Mouse (Mus musculus): ENCODE measurements around the gene Gm21969. TPM values are rescaled to one million over a fixed set of nuclear protein-coding genes. Genes with fewer than 3 reads are reported as not detected.

Gm21969 gene
- polyA plus RNA-seq, 2 experiments = 0.03 TPM; not detected in 1

- no peak for TF ChIP-seq POLR2A (IDR thresholded peaks at IDR 0.05; ENCODE audit: borderline replicate concordance, extremely low read depth, insufficient read depth, insufficient read length)
- Histone ChIP-seq H3K36me3 (ENCODE audit: control insufficient read depth, insufficient read depth, low read length) (0 out of 2 replicates have a peak, but pooled peaks cover 1% of the 10 kb centered on the region), H3K9me3 (ENCODE audit: control insufficient read depth, low read length) (no peaks in the 10 kb centered on the region), H3K9ac (ENCODE audit: low read depth, low read length, severe bottlenecking) (0 out of 2 replicates have a peak overlapping the region, but pooled peaks have one; percentile 78), H3K27ac (replicated peaks; ENCODE audit: low read depth, low read length) (no peak overlapping the region), H3K4me2 (replicated peaks; ENCODE audit: low read depth, low read length, severe bottlenecking) (peak overlapping the region; percentile 96), H3K4me3 (replicated peaks; ENCODE audit: low read length) (peak overlapping the region; percentile 77; the same call in 1 of the 2 replicates), H3K4me1 (ENCODE audit: control insufficient read depth, insufficient read depth, low read length) (peaks cover 56% of the 10 kb centered on the region), H3K27me3 (ENCODE audit: control insufficient read depth, insufficient read depth, low read length) (no peaks in the 10 kb centered on the region)
- WGBS = 86% methylated on average over 7 of the region's 7 CpGs
- ATAC-seq (ENCODE audit: low FRiP score, low read depth) (no peak), DNase-seq (ENCODE audit: low spot score) (no peak)
These were observed 26.0 kb upstream of the Gm21969 start for GRCm38 (mm10) chr4:139577006-139577405.

- peaks cover 63% of the 10 kb centered on the region for H3K4me1 ChIP-seq (ENCODE audit: control insufficient read depth, insufficient read depth, low read length)
- no peak overlapping the region for H3K27ac ChIP-seq (replicated peaks; ENCODE audit: low read depth, low read length)
- DNase-seq (ENCODE audit: low spot score) = no peak
- no peak for ATAC-seq (ENCODE audit: low FRiP score, low read depth)
- 83% methylated on average over 8 of the region's 8 CpGs for WGBS
- H3K9me3 ChIP-seq (ENCODE audit: control insufficient read depth, low read length) = no peaks in the 10 kb centered on the region
- no peaks in the 10 kb centered on the region for H3K27me3 ChIP-seq (ENCODE audit: control insufficient read depth, insufficient read depth, low read length)
- H3K9ac ChIP-seq (ENCODE audit: low read depth, low read length, severe bottlenecking) = no peak overlapping the region
- no peak overlapping the region for H3K4me3 ChIP-seq (replicated peaks; ENCODE audit: low read length)
- H3K36me3 ChIP-seq (ENCODE audit: control insufficient read depth, insufficient read depth, low read length) = 0 out of 2 replicates have a peak, but pooled peaks cover 2% of the 10 kb centered on the region
- no peak for TF ChIP-seq POLR2A (IDR thresholded peaks at IDR 0.05; ENCODE audit: borderline replicate concordance, extremely low read depth, insufficient read depth, insufficient read length)
- no peak overlapping the region for H3K4me2 ChIP-seq (replicated peaks; ENCODE audit: low read depth, low read length, severe bottlenecking)
These were observed 24.6 kb upstream of the Gm21969 start for GRCm38 (mm10) chr4:139578389-139578788.

GRCm38 (mm10) chr4:139579003-139579402 lies 24.0 kb upstream of the Gm21969 start:
- 67% methylated on average over 10 of the region's 10 CpGs for WGBS
- H3K27me3 ChIP-seq (ENCODE audit: control insufficient read depth, insufficient read depth, low read length) = no peaks in the 10 kb centered on the region
- H3K4me3 ChIP-seq (replicated peaks; ENCODE audit: low read length) = no peak overlapping the region
- no peak for DNase-seq (ENCODE audit: low spot score)
- TF ChIP-seq POLR2A (IDR thresholded peaks at IDR 0.05; ENCODE audit: borderline replicate concordance, extremely low read depth, insufficient read depth, insufficient read length) = no peak
- ATAC-seq (ENCODE audit: low FRiP score, low read depth) = no peak
- no peak overlapping the region for H3K4me2 ChIP-seq (replicated peaks; ENCODE audit: low read depth, low read length, severe bottlenecking)
- peaks cover 60% of the 10 kb centered on the region for H3K4me1 ChIP-seq (ENCODE audit: control insufficient read depth, insufficient read depth, low read length)
- H3K36me3 ChIP-seq (ENCODE audit: control insufficient read depth, insufficient read depth, low read length) = 0 out of 2 replicates have a peak, but pooled peaks cover 2% of the 10 kb centered on the region
- no peak overlapping the region for H3K9ac ChIP-seq (ENCODE audit: low read depth, low read length, severe bottlenecking)
- H3K27ac ChIP-seq (replicated peaks; ENCODE audit: low read depth, low read length) = no peak overlapping the region
- H3K9me3 ChIP-seq (ENCODE audit: control insufficient read depth, low read length) = no peaks in the 10 kb centered on the region

- Histone ChIP-seq H3K4me2 (replicated peaks; ENCODE audit: low read depth, low read length, severe bottlenecking) (no peak overlapping the region), H3K27ac (replicated peaks; ENCODE audit: low read depth, low read length) (0 out of 2 replicates have a peak overlapping the region, but pooled peaks have one; percentile 82), H3K4me3 (replicated peaks; ENCODE audit: low read length) (no peak overlapping the region), H3K9me3 (ENCODE audit: control insufficient read depth, low read length) (no peaks in the 10 kb centered on the region), H3K36me3 (ENCODE audit: control insufficient read depth, insufficient read depth, low read length) (0 out of 2 replicates have a peak, but pooled peaks cover 2% of the 10 kb centered on the region), H3K9ac (ENCODE audit: low read depth, low read length, severe bottlenecking) (no peak overlapping the region), H3K4me1 (ENCODE audit: control insufficient read depth, insufficient read depth, low read length) (peaks cover 60% of the 10 kb centered on the region), H3K27me3 (ENCODE audit: control insufficient read depth, insufficient read depth, low read length) (no peaks in the 10 kb centered on the region)
- ATAC-seq (ENCODE audit: low FRiP score, low read depth) (no peak), DNase-seq (ENCODE audit: low spot score) (no peak)
- WGBS = 39% methylated on average over 6 of the region's 6 CpGs
- TF ChIP-seq POLR2A (IDR thresholded peaks at IDR 0.05; ENCODE audit: borderline replicate concordance, extremely low read depth, insufficient read depth, insufficient read length) = no peak
These were observed 23.5 kb upstream of the Gm21969 start for GRCm38 (mm10) chr4:139579466-139579865.

GRCm38 (mm10) chr4:139580663-139581336 lies 22.2 kb upstream of the Gm21969 start:
- Histone ChIP-seq H3K9ac (ENCODE audit: low read depth, low read length, severe bottlenecking) (peak overlapping the region; percentile 55), H3K4me1 (ENCODE audit: control insufficient read depth, insufficient read depth, low read length) (peaks cover 56% of the 10 kb centered on the region), H3K4me2 (replicated peaks; ENCODE audit: low read depth, low read length, severe bottlenecking) (peak overlapping the region; percentile 39), H3K9me3 (ENCODE audit: control insufficient read depth, low read length) (no peaks in the 10 kb centered on the region), H3K4me3 (replicated peaks; ENCODE audit: low read length) (peak overlapping the region; percentile 17), H3K36me3 (ENCODE audit: control insufficient read depth, insufficient read depth, low read length) (0 out of 2 replicates have a peak, but pooled peaks cover 2% of the 10 kb centered on the region), H3K27ac (replicated peaks; ENCODE audit: low read depth, low read length) (peak overlapping the region; percentile 82), H3K27me3 (ENCODE audit: control insufficient read depth, insufficient read depth, low read length) (no peaks in the 10 kb centered on the region)
- no peak for TF ChIP-seq POLR2A (IDR thresholded peaks at IDR 0.05; ENCODE audit: borderline replicate concordance, extremely low read depth, insufficient read depth, insufficient read length)
- ATAC-seq (ENCODE audit: low FRiP score, low read depth) = peak; percentile 75
- DNase-seq (ENCODE audit: low spot score) = peak; percentile 66
- WGBS = 2% methylated on average over 15 of the region's 15 CpGs

Data from limb, embryonic 14.5 days (tissue).